Mouse (Mus musculus) testis, postnatal 14 days (tissue): ENCODE measurements around the gene Tmem222.

Experiments
- DNase-seq: peaks from one replicate; pipeline ENCODE4 v3.0.0; 2021; ENCODE audit warnings: low spot score

Tmem222 gene

GRCm38 (mm10) chr4:133277104-133278026, at the start of gene Tmem222:
Gene Tmem222 (minus strand): TSS chr4:133277792.
- peak; percentile 94 for DNase-seq

DNA sequence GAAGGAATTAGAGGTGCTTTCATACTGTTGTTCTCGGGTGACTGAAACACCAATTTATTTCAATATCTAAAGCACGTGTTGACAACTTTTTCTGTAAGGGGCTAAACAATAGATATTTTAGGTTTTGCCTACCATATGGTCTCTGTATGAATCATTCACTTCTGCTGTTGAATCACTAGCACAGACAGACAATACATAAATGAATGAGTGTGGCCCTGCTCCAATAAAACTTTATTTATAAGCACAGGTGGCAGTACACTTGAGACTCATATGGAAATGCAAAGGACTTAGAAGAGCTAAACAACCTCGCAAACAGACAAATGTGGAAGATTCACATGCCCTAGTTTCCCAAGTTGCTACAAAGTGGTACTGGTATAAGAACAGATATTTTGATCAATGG, 42.1 kb upstream of the Tmem222 start:
- DNase-seq, result no peak

DNA sequence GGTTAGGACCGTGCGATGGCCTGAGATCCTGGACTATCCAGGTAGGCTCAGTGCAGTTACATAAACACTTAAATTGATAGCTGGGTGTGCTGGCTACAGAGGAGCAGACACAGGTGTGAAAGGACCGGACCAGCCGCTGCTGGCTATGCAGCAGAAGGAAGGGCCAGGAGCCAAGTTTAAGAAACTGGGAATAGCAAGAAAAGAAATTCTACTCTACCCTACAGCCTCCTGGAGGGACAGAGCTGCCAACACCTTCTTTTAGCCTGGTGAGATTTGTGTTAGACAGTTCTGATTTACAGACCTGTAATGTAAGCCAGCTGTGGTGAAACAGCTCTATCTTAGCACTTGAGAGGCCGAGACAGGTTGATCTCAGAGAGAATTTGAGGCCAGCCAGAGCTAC, 38.4 kb upstream of the Tmem222 start:
- DNase-seq, result no peak

GRCm38 (mm10) chr4:133314896-133315295, 37.3 kb upstream of the Tmem222 start:
- DNase-seq, result peak; percentile 78

- peak; percentile 68 for DNase-seq
Observed at GRCm38 (mm10) chr4:133309948-133310347, 32.4 kb upstream of the Tmem222 start.

GRCm38 (mm10) chr4:133307331-133307730, 29.7 kb upstream of the Tmem222 start:
- DNase-seq, result no peak

- DNase-seq, result no peak
Observed at GRCm38 (mm10) chr4:133305825-133306224, 28.2 kb upstream of the Tmem222 start.

DNA sequence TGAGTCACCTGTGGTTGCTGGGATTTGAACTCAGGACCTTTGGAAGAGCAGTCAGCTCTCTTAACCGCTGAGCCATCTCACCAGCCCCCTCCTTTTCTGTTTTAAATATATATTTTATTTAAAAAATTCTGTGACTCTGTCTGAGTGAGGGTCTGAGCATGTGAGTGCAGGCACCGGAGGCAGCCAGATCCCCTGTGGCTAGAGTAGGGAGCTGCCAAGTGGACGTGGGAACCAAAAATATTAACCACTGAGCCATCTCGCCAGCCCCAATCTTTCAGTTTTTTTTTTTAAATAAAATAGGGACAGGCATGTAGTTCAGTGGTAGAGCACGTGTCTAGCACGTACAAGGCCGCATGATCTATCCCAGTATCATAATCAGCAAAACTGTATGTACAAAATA, 27.2 kb upstream of the Tmem222 start:
- DNase-seq, result no peak

DNA sequence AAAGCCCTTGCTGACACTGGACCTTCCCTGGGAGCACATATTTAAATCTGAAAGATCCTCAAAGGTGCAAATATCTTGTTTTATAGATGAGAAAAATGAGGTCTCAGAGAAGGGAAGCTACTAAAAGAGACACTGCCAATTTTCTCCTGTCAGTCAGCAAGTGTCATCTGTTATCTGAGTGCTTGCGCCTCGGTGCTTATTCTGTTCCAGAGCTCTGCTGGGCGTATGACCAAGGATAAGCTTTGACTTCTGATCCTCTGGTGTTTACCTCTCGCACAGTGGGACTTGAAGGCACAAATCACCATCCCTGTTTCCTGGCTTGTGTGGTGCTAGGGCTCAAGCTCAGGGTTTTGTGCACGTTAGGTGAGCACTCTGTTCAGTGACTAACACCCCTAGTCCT, 25.1 kb upstream of the Tmem222 start:
- DNase-seq, result no peak

DNA sequence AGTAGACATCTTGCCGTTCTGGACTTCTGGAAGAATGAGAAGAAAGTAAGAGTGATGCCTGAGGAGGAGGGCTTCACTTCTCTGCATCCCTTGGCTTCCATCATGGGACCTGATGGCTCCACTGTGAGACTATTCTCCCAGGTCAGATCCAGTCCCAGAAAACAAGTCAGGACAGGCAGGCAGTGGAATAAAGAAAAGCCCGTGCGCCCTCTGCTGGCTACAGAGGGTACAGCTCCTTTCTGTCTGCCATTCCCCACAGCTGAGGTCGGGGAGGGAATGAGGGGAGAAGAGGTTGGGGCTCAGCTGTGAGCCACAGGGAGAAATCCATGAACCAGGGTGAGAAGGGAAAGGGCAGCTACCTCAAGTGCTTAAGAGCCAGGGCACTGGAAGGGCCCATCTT, 24.2 kb upstream of the Tmem222 start:
- DNase-seq, result no peak

GRCm38 (mm10) chr4:133300421-133300820, 22.8 kb upstream of the Tmem222 start:
- DNase-seq, result no peak

DNA sequence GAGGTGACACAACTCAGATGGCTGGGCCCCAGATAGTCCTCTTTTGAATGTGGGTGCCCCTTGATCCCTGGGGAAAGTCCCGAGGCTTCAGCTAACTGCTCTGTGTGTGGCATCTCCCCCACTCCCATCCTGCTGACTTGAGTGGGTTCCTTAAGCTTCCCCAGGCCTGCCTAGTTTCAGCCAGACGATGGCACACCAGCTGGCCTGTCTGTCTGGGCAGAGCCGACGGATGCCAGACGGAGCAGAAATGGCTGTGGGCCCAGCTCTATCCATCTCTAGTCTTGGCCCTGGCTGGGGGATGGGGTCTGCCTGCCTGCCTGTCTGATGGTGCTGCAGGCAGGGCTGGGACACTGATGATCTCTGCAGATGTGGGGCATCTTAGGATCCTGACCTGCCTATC, 22.1 kb upstream of the Tmem222 start:
- DNase-seq, result no peak

GRCm38 (mm10) chr4:133298516-133299365, 21.1 kb upstream of the Tmem222 start:
- DNase-seq, result peak; percentile 64

- peak; percentile 61 for DNase-seq
Observed at GRCm38 (mm10) chr4:133297801-133298238, 20.2 kb upstream of the Tmem222 start.

DNA sequence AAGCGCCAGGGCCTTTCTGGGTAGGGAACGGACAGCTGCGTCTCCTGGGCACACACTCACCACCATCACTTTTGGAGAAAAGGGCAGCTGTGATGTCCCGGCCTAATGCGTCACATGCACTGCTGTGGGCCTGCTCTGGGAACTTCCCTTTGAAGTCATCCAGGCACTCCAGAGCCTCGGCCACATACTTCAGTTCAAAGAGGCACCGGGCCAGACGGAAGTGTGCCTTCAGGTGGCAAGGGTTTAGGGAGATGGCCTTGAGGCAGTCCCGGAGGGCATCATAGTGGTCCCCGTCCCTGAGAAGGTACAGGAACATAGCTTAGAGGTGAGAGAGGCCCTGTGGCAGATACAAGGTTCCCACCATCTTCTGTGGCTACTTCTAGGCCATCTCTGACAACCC, 19.8 kb upstream of the Tmem222 start:
- DNase-seq, result no peak

- no peak for DNase-seq
Observed at GRCm38 (mm10) chr4:133294084-133294483, 16.5 kb upstream of the Tmem222 start.

DNA sequence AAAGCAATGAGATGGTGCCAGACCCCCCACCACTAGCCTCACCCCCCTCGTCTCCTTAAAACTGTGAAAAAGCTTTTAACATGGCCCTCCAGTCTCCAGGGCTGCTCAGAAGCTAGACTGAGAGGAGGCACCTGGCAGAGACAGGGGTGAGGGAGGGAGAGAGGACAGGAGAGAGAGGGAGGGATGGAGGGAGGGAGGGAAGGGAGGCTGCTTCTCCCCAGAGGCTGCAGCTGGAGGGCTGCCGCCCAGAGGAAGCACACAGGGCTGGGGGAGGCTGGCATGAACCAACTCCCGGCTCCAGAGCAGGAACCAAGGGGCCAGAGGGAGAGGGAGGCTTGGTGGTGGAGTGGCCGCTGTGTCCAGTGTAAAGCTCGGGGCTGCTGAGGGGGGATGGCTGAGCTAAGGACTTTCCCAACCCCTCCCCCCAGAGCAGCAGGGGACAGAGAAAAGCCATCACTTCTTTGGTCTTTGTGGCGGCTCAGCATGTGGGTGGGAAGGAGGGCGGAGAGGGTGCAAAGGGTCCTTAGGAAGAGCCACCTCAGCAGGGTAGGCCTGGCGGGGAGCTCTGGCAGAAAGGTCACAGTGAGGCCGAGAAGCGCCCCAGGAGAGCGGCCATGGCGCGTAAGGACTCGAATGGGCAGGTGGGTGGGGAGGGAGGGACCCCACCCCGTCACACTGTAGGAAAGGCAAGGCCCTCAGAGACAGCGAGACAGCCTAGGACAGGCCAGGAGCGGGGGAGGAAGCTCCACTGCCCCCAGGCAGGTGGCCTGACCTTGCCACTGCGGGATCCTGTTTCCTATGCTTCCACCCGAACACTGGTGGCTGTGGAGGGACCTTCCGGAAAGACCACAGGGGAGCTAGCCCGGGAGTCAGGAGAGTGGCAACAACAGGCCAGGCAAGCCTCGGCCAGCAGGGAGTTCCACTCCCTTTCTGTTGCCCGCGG, 15.6 kb upstream of the Tmem222 start:
- peak; percentile 43 for DNase-seq

DNA sequence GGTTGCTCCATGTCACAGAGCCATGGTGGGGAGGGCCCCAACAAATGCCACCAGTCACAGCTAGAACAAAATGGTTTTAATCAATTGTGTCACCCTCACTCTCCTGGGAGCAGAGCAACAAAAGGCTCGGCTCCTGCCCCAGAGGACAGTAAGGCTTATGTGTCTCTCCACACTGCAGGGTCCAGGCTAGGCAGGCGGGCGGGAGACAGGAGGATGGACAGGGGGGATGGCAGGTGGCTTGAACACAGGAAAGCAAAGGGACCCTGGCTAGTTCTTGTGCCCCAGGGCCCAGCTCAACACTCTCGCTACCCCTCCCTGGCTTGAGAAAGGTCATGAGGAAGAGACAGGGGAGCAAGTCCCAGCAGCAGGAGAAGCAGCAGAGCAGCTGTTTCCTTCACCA, 14.8 kb upstream of the Tmem222 start:
- DNase-seq, result no peak

- DNase-seq, result no peak
Observed at GRCm38 (mm10) chr4:133291255-133291654, 13.7 kb upstream of the Tmem222 start.

- DNase-seq, result no peak
Observed at GRCm38 (mm10) chr4:133286476-133287077, 9.0 kb upstream of the Tmem222 start.

DNA sequence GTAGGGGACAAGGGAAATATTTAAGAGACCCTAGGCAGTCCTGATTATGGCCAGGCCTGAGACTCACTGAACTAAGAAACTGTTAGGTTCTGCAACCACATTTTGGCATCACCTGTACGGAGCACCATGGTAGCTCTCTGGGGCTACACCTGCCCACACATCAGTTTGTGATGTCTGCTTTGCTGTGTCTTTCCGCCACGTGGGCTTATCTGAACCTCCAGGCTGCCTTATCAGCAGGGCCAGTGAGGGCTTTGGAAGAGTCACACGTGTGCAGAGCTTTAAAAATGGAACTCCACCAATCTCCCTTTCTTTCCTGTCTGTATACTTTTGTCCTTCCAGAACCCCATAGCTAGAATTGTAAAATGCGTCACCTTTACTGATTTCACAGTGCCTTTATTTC, 8.4 kb upstream of the Tmem222 start:
- no peak for DNase-seq
